Mouse (Mus musculus) cerebellum, adult 11-12 months (tissue): ENCODE results near the gene Wnt16.

ENCODE experiments used
- DNase-seq: peaks from one replicate; pipeline ENCODE4 v3.0.0; 2022

Gene Wnt16

GRCm38 (mm10) chr6:22326289-22326688, 38.3 kb downstream of the Wnt16 start:
- DNase-seq = no peak

- DNase-seq = no peak
These were observed 39.1 kb downstream of the Wnt16 start for GRCm38 (mm10) chr6:22327091-22327490.

- DNase-seq = no peak
These were observed 39.9 kb downstream of the Wnt16 start for GRCm38 (mm10) chr6:22327931-22328330.

- no peak for DNase-seq
These were observed 42.3 kb downstream of the Wnt16 start for GRCm38 (mm10) chr6:22330169-22330960.

GRCm38 (mm10) chr6:22332548-22332947, 44.5 kb downstream of the Wnt16 start:
- no peak for DNase-seq

- DNase-seq = no peak
These were observed 51.9 kb downstream of the Wnt16 start for GRCm38 (mm10) chr6:22339763-22340542.

GRCm38 (mm10) chr6:22340779-22341178, 52.8 kb downstream of the Wnt16 start:
- no peak for DNase-seq

GRCm38 (mm10) chr6:22343292-22343691, 55.3 kb downstream of the Wnt16 start:
- DNase-seq = no peak

- DNase-seq = no peak
These were observed 55.7 kb downstream of the Wnt16 start for GRCm38 (mm10) chr6:22343706-22344105.

GRCm38 (mm10) chr6:22344443-22344842, 56.4 kb downstream of the Wnt16 start:
- DNase-seq = no peak

- no peak for DNase-seq
These were observed 59.3 kb downstream of the Wnt16 start for GRCm38 (mm10) chr6:22347132-22347902.
